Mouse (Mus musculus) urinary bladder, postnatal 0 days (tissue): ENCODE results near the gene Csn1s2b. TPM values are rescaled to one million over a fixed set of nuclear protein-coding genes. Genes with fewer than 3 reads are reported as not detected.

ENCODE experiments used
- polyA plus RNA-seq: library from polyadenylated mRNA; unstranded; fragments of >200 nt; fragmentation: Nextera tagmentation; extraction: Ambion mirVana; gene quantifications from 2 replicates; pipeline ENCODE4 v1.2.1, GENCODE M21; 2015

Gene Csn1s2b
- polyA plus RNA-seq = not detected in 2 replicates

DNA sequence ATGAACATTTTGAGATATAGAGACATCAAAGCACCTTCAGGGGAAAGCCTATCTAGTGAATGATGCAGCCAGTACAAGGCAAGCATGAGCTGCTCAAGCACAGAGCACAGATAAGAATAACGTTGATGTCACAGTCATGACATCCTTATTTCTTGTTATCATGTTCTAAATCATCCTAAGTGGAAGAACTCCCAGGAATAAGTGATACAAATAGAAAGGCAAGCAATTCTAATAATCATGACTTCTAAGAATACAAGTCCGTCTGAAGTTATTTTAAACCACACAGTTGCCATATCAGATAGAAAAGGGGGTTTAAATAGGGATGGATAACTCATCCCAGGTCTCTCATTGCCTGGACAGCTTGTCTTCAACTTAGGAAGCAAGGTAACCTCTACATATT lies at the start of gene Csn1s2b:
Gene Csn1s2b (plus strand): TSS at position 301 of the 400 bp plus-strand sequence.

DNA sequence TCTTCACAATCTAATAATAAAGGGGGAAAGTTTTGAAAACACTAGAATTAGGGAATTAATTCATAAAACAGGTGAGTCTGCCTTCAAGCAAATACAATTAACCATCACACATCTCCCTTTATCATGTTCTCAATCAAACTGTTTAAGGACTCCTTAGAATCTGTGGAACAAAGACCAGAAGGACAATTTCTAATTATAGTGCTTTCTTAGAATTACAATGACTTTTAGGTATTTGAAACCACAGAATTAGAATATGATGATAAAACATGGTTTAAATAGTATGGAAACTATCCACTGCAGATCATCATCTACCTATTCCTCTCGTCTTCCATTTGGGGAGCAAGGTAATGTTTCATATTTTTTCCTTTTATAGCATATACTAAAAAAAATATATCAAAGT lies 33.6 kb upstream of the Csn1s2b start, which contains the start of gene Csn1s2a:
Gene Csn1s2a (plus strand): TSS at position 301 of the 400 bp plus-strand sequence.

DNA sequence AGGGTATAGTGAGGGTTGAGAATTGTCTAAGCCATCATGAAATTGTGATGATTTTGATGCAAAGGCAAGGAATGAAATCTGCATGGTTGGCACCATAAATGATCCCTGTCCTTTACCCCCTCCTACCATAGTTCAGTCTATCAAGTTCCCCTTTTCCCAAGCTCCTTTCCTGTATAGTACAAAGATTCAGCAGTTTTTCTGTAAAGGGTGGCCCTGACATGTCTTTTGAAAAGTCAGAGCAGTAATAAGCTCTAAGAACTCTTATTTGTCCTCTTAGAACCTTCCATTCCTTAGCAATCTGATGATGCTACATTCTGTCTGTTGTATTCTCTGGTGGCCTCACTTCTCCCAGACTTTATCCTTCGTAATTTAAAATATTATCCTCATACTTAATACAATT lies 17.5 kb downstream of the Csn1s2b start, which contains the start of gene Prr27:
Gene Prr27 (plus strand): TSS at position 301 of the 400 bp plus-strand sequence.

Other genes starting within 250 kb of the Csn1s2b start
- gene Sult1d1, start 239.1 kb upstream of the Csn1s2b start, polyA plus RNA-seq = not detected in 2 replicates
- not detected in 2 replicates for gene Sult1e1, start 216.5 kb upstream of the Csn1s2b start, polyA plus RNA-seq
- gene Csn1s1, start 141.9 kb upstream of the Csn1s2b start, polyA plus RNA-seq = not detected in 2 replicates
- not detected in 2 replicates for gene Csn2, start 108.5 kb upstream of the Csn1s2b start, polyA plus RNA-seq
- not detected in 2 replicates for gene Csn1s2a, start 33.5 kb upstream of the Csn1s2b start, polyA plus RNA-seq
- gene Prr27, start 17.6 kb downstream of the Csn1s2b start, polyA plus RNA-seq = not detected in 2 replicates
- not detected in 2 replicates for gene Odam, start 76.9 kb downstream of the Csn1s2b start, polyA plus RNA-seq
- gene Csn3, start 117.5 kb downstream of the Csn1s2b start, polyA plus RNA-seq = not detected in 2 replicates
- not detected in 2 replicates for gene 2310003L06Rik, start 161.4 kb downstream of the Csn1s2b start, polyA plus RNA-seq
- not detected in 2 replicates for gene Gm28434, start 161.4 kb downstream of the Csn1s2b start, polyA plus RNA-seq
- not detected in 2 replicates for gene Cabs1, start 171.4 kb downstream of the Csn1s2b start, polyA plus RNA-seq
- gene Smr3a, start 194.5 kb downstream of the Csn1s2b start, polyA plus RNA-seq = not detected in 2 replicates